Mouse (Mus musculus) forebrain, embryonic 11.5 days (tissue): ENCODE measurements around the gene Minpp1. TPM values are rescaled to one million over a fixed set of nuclear protein-coding genes. Genes with fewer than 3 reads are reported as not detected.

Experiments used
- ATAC-seq: fragments of 200-750 bp; cut with Nextera tagmentation; replicated peaks from 2 replicates; pipeline ENCODE4 v1.8.0; 2017; ENCODE audit warnings: moderate TSS enrichment; ENCODE audit not compliant: low FRiP score
- DNase-seq: peaks from one replicate; pipeline ENCODE4 v3.0.0-alpha.2; 2017; ENCODE audit warnings: low spot score
- H3K27ac ChIP-seq: fragments of 300-500 bp; sonication (generic); 2 replicates; pipeline ENCODE4 v1.5.1; 2014; ENCODE audit warnings: low read depth, low read length
- H3K27me3 ChIP-seq: fragments of 300-500 bp; sonication (generic); 2 replicates; pipeline ENCODE4 v1.6.1; 2014; ENCODE audit warnings: mild to moderate bottlenecking, low read length, mixed read lengths; ENCODE audit not compliant: control insufficient read depth, insufficient read depth
- H3K36me3 ChIP-seq: fragments of 300-500 bp; sonication (generic); 2 replicates; pipeline ENCODE4 v1.6.1; 2014; ENCODE audit warnings: mild to moderate bottlenecking, low read length, moderate library complexity, mixed read lengths; ENCODE audit not compliant: control insufficient read depth, insufficient read depth
- H3K4me1 ChIP-seq: fragments of 300-500 bp; sonication (generic); replicated peaks from 2 replicates; pipeline ENCODE4 v1.6.1; 2014; ENCODE audit warnings: low read length, mixed read lengths; ENCODE audit not compliant: control insufficient read depth, insufficient read depth
- H3K4me2 ChIP-seq: fragments of 300-500 bp; sonication (generic); 2 replicates; pipeline ENCODE4 v1.6.1; 2014; ENCODE audit warnings: low read depth, mild to moderate bottlenecking, low read length, moderate library complexity, mixed read lengths; ENCODE audit not compliant: severe bottlenecking
- H3K4me3 ChIP-seq: fragments of 300-500 bp; sonication (generic); 2 replicates; pipeline ENCODE4 v1.5.1; 2014; ENCODE audit warnings: low read depth, low read length
- H3K9ac ChIP-seq: fragments of 300-500 bp; sonication (generic); 2 replicates; pipeline ENCODE4 v1.6.1; 2014; ENCODE audit warnings: low read length
- H3K9me3 ChIP-seq: fragments of 300-500 bp; sonication (generic); 2 replicates; pipeline ENCODE4 v1.6.1; 2016; ENCODE audit warnings: low read length, mixed read lengths; ENCODE audit not compliant: control insufficient read depth
- WGBS: fragments of 180-500 bp; shearing (Covaris S2); extraction: QIAGEN DNeasy Blood & Tissue Kit; methylation state at CpG from one replicate; pipeline ENCODE4 v1.1.7; 2014; 5-methylcytosine and 5-hydroxymethylcytosine counted together
- polyA plus RNA-seq: library from polyadenylated mRNA; unstranded; fragments of >200 nt; fragmentation: Nextera tagmentation; extraction: Ambion mirVana; gene quantifications from 2 replicates; pipeline ENCODE4 v1.2.1, GENCODE M21; 2014

Minpp1 gene
- polyA plus RNA-seq, 1 experiment from 2014 or later, result 66.0 TPM

DNA sequence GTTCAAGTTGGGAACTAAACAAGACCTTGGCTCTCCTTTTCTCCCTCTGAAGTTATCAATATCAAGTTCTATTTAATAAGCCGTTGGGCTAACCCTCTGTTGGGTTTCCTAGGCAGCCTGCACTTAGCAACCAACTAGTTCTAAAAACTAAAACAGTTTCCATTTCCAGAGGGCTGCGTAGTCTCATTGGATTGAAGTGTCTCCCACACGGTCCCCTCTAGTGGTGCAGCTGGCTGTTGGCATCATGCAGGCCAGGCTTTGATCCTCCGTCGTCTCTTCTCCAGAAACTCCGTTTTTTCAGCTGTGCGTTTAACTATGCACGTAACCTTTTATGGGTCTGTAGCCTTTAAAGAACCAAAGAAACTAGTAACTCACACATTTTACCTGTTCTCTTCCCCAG, 7.9 kb downstream of the Minpp1 start:
- no peaks in the 10 kb centered on the region; the same call in 1 of the 2 replicates for H3K36me3 ChIP-seq
- no peaks in the 10 kb centered on the region for H3K27me3 ChIP-seq
- H3K27ac ChIP-seq, result no peak overlapping the region
- no peak overlapping the region for H3K9ac ChIP-seq
- no peak overlapping the region for H3K4me2 ChIP-seq
- ATAC-seq (no peak), DNase-seq (no peak)
- WGBS, result 87% methylated on average over 8 of the region's 8 CpGs
- no peaks in the 10 kb centered on the region for H3K4me1 ChIP-seq
- H3K4me3 ChIP-seq, result no peak overlapping the region
- H3K9me3 ChIP-seq, result no peaks in the 10 kb centered on the region

DNA sequence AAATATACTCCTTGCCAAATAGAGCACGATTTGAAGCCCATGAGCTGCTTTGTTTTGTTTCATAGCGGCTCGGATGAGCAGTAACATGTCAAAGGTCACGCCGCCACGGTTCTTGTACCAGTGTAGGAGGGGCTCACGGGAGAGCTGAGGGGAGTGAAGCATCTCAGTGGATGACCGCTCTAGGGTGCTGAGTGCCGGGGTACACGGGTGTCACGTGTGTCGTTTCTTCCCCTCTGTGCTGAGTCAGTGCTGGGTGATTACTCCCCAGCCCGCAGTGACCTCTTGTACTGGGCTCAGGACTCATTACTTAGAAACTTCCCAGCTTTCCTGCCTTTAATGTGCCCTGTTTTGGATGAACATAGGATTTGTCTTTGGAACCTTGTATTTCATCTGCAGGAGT, 9.0 kb downstream of the Minpp1 start:
- Histone ChIP-seq H3K27me3 (no peaks in the 10 kb centered on the region), H3K27ac (no peak overlapping the region), H3K4me3 (no peak overlapping the region), H3K9me3 (no peaks in the 10 kb centered on the region), H3K9ac (no peak overlapping the region), H3K4me1 (no peaks in the 10 kb centered on the region), H3K4me2 (no peak overlapping the region), H3K36me3 (no peaks in the 10 kb centered on the region; the same call in 1 of the 2 replicates)
- DNase-seq (no peak), ATAC-seq (no peak)
- 93% methylated on average over 13 of the region's 13 CpGs for WGBS

DNA sequence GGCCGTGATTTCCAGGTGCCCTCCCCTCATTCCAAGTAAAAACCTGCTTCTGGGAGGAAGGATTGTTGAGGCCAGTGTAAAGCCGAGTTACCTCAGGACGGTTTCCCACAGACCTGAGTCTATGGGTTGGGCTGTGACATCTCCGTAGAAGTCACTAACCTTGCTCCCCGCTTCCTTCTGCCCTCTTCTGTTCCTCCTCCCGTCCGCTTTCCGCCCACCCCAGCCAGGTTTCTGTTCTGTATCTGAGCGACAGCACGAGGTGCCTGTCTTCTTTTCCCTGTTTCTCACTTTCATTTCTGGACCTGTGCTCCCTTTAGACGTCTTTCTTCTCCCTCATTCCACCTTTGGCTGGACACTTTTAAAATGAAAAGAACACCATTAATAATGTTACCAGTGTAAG, 9.5 kb downstream of the Minpp1 start:
- H3K9me3 ChIP-seq, result no peaks in the 10 kb centered on the region
- H3K4me3 ChIP-seq, result no peak overlapping the region
- H3K27me3 ChIP-seq, result no peaks in the 10 kb centered on the region
- no peak for DNase-seq
- no peak overlapping the region for H3K9ac ChIP-seq
- no peak for ATAC-seq
- no peaks in the 10 kb centered on the region for H3K4me1 ChIP-seq
- H3K27ac ChIP-seq, result no peak overlapping the region
- H3K4me2 ChIP-seq, result no peak overlapping the region
- 87% methylated on average over 11 of the region's 11 CpGs for WGBS
- H3K36me3 ChIP-seq, result no peaks in the 10 kb centered on the region; the same call in 1 of the 2 replicates

DNA sequence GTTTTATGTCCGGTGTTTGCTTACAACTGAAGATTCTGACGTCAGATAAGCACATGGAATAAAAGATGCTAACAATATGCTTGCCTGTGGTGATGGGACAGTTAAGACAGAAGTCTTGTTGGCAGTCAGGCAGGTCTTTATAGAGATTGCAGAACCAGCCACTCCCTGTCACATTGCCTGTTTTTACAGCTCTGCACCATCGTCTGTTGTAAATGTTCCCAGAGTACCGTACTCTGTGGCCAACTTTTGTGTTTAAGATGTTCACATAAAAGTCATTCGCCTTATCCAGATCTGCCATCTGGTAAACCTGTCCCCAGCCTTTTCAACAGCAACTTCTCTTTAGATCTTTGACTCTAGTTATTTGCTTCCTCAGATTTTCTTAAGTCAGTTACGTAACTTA, 11.8 kb downstream of the Minpp1 start:
- no peaks in the 10 kb centered on the region for H3K27me3 ChIP-seq
- H3K4me1 ChIP-seq, result no peaks in the 10 kb centered on the region
- H3K4me2 ChIP-seq, result no peak overlapping the region
- DNase-seq (no peak), ATAC-seq (no peak)
- H3K27ac ChIP-seq, result no peak overlapping the region
- no peak overlapping the region for H3K9ac ChIP-seq
- no peaks in the 10 kb centered on the region for H3K9me3 ChIP-seq
- H3K36me3 ChIP-seq, result no peaks in the 10 kb centered on the region
- WGBS, result 93% methylated on average over 6 of the region's 6 CpGs
- no peak overlapping the region for H3K4me3 ChIP-seq

DNA sequence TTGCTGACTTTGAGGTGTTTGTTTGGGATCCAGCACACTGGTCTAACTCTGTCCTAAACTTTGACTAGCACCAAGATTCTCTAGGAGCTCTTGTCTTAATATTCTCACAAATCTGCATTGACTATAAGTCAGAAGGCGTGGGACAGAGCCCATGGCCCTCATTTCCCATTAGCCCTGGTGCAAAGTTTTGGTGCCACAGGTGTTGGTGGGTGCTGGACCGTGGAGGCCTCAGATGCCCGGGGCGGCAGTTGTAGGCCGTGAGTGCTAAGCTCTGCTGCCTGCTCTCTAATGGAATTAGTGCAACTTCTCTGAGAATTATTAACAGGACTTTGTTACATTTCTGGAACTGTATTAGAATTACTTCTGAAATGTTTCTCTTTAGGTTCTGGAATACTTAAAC, 12.4 kb downstream of the Minpp1 start:
- Histone ChIP-seq H3K4me3 (no peak overlapping the region), H3K4me1 (no peaks in the 10 kb centered on the region), H3K27ac (no peak overlapping the region), H3K36me3 (no peaks in the 10 kb centered on the region), H3K4me2 (no peak overlapping the region), H3K27me3 (no peaks in the 10 kb centered on the region), H3K9ac (no peak overlapping the region), H3K9me3 (no peaks in the 10 kb centered on the region)
- ATAC-seq, result no peak
- 96% methylated on average over 5 of the region's 5 CpGs for WGBS
- DNase-seq, result no peak

DNA sequence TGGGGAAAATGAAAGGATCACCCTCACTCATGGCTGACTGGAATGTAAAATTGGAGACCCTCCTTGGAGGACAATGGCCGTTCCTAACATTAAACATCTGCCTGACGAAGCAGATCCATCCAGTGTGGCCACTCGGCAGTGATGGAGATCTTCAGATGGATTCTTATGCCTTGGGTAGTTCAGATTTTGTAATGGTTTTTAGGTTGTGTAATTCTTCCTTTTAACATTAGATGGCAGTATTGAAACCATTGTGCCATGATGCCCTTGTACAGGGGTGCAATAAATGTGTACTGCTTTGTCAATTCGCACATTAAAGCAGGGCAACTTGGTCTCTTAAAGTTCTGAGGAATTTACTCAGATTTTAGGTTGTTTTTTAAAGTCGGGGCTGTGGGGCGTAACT, 15.8 kb downstream of the Minpp1 start:
- Histone ChIP-seq H3K4me2 (no peak overlapping the region), H3K27ac (no peak overlapping the region), H3K4me1 (no peaks in the 10 kb centered on the region), H3K36me3 (no peaks in the 10 kb centered on the region; the same call in 1 of the 2 replicates), H3K4me3 (no peak overlapping the region), H3K27me3 (no peaks in the 10 kb centered on the region), H3K9ac (no peak overlapping the region), H3K9me3 (no peaks in the 10 kb centered on the region)
- ATAC-seq, result no peak
- DNase-seq, result no peak
- WGBS, result 89% methylated on average over 6 of the region's 6 CpGs

DNA sequence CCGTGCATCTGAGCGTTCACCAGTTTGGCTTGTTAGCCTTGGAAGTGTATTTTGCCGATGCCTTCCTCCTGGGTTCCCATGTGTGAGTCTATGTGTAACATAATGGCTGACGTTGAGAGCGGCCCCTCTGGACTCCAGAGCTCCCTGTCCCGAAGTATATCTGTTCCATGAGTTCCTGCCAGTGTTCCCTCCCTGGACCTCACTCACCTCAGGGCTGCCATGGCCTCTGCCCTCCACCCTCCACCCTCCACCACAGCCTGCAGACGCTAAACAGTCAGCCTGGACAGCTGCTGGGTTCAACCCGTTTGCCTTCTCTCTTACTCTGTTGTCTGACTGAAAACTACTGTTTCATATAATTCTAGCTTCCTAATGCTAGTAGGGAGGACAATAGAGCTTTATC, 20.5 kb downstream of the Minpp1 start:
- WGBS, result 85% methylated on average over 8 of the region's 8 CpGs
- no peak for DNase-seq
- H3K27me3 ChIP-seq, result no peaks in the 10 kb centered on the region
- no peak overlapping the region for H3K4me2 ChIP-seq
- H3K36me3 ChIP-seq, result no peaks in the 10 kb centered on the region; the same call in 1 of the 2 replicates
- no peak for ATAC-seq
- no peaks in the 10 kb centered on the region for H3K9me3 ChIP-seq
- no peak overlapping the region for H3K4me3 ChIP-seq
- H3K27ac ChIP-seq, result no peak overlapping the region
- no peaks in the 10 kb centered on the region for H3K4me1 ChIP-seq
- no peak overlapping the region for H3K9ac ChIP-seq

DNA sequence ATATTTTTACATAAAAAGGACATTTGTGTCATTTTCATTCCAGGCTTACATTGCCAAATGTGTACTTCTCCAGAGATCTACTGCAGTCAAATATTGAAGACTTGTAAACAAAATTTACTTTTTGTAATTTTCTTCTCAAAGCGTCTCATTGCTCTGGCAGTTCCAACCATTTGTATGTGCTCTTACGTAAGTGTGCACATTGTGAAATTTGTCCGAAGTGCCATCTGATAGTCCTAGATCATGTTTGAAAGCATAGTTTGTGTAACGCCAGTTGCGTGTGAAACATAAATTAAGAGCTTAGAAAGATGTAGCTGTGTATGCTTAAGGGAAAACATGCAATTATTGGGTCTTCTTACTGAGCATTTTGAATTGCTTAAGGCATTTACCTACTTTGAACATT, 20.9 kb downstream of the Minpp1 start:
- no peaks in the 10 kb centered on the region; the same call in 1 of the 2 replicates for H3K36me3 ChIP-seq
- no peak overlapping the region for H3K27ac ChIP-seq
- H3K4me3 ChIP-seq, result no peak overlapping the region
- H3K4me1 ChIP-seq, result no peaks in the 10 kb centered on the region
- no peaks in the 10 kb centered on the region for H3K27me3 ChIP-seq
- ATAC-seq (no peak), DNase-seq (no peak)
- H3K4me2 ChIP-seq, result no peak overlapping the region
- no peak overlapping the region for H3K9ac ChIP-seq
- WGBS, result 97% methylated on average over 5 of the region's 5 CpGs
- no peaks in the 10 kb centered on the region for H3K9me3 ChIP-seq

DNA sequence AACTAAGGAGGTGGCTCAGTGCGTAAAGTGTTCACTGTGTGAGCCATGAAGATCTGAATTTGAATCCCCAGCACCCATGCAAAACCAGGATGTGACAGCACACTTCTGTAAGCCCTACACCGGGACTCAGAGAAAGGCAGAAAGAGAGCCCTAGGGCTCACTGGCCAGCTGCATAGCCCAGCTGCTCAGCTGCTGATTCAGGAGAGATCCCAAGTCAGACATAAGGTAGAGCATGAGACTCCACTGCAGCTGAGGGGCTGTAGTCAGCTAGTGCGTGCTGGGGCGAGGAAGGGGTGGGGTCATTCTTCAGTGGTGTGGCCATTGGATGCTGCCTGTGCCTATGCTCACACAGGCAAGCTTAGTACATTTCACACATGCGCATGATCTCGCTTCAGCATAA, 21.5 kb downstream of the Minpp1 start:
- no peak overlapping the region for H3K4me3 ChIP-seq
- no peak for DNase-seq
- H3K27me3 ChIP-seq, result no peaks in the 10 kb centered on the region
- H3K9ac ChIP-seq, result no peak overlapping the region
- WGBS, result 90% methylated on average over 6 of the region's 6 CpGs
- no peak overlapping the region for H3K4me2 ChIP-seq
- no peaks in the 10 kb centered on the region for H3K9me3 ChIP-seq
- no peak overlapping the region for H3K27ac ChIP-seq
- no peaks in the 10 kb centered on the region for H3K4me1 ChIP-seq
- H3K36me3 ChIP-seq, result no peaks in the 10 kb centered on the region; the same call in 1 of the 2 replicates
- ATAC-seq, result no peak
